Mouse (Mus musculus): ENCODE results near the gene Dnm3.

Gene Dnm3

DNA sequence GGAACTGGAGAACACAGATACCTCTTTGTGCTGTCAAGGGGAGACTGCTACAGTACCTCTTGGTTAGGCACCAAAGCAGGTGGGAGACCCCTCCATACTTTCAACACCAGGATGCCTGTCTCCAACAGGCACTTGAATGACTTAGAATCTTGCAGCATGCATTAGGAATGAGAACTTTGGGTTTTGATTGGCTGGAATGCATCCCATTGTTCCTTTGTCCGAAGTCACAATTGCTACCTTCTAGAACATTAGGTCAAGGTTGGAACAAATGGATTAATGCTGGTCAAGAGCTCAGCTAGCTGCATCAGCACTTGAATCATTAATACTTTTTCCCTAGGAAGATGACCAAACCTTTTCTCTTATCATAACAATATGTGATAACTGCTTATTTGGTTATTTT is 498.3 kb downstream of the Dnm3 start, which contains the start of gene 4930558K02Rik:
TSS of gene 4930558K02Rik (minus strand) at position 101 of the 400 bp plus-strand sequence.
- no peak for DNase-seq

DNA sequence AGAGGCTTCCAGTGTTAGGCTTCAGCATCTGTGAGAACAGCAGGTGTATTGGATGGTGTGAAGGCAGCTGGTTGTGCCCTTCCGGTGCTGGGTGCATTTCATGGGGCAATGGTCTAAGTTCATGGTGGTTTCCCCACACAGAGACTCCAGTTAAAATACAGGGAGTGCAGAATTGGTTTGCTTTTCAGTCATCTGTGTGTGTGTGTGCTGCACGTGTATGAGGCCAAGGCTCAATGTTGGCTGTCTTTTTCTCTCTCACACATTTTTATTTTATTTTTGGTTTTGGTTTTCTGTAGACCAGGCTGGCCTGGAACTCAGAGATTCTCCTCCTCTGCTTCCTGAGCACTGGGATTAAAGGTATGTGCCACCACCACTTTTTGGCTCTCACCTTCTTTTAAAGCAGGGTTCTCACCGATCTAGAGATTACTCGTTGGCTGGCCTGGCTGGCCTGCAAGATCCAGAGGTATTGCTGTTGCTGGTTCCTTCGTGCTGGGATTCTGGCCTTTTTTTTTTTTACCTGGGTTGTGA is 499.6 kb downstream of the Dnm3 start:
- DNase-seq: no peak

DNA sequence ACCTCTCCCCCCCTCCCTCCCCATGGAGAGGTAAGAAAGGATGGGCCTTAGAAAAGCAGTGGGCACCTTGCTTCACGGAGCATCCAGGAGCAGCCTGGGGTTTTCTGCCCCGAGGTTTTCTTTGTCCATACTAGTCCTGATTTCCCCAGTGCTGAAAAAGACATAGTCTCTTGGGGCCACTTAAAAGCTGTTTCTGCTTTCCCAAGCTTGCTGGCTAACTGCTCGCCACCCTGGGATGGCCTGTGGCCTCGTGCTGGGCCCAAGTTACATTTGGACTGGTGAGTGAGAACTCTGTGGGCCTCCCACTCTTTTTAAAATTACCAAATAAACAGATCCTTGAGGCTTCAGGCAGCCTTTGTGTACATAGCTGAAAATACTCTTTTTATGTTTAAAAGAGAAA is 500.5 kb downstream of the Dnm3 start:
- no peak for DNase-seq

DNA sequence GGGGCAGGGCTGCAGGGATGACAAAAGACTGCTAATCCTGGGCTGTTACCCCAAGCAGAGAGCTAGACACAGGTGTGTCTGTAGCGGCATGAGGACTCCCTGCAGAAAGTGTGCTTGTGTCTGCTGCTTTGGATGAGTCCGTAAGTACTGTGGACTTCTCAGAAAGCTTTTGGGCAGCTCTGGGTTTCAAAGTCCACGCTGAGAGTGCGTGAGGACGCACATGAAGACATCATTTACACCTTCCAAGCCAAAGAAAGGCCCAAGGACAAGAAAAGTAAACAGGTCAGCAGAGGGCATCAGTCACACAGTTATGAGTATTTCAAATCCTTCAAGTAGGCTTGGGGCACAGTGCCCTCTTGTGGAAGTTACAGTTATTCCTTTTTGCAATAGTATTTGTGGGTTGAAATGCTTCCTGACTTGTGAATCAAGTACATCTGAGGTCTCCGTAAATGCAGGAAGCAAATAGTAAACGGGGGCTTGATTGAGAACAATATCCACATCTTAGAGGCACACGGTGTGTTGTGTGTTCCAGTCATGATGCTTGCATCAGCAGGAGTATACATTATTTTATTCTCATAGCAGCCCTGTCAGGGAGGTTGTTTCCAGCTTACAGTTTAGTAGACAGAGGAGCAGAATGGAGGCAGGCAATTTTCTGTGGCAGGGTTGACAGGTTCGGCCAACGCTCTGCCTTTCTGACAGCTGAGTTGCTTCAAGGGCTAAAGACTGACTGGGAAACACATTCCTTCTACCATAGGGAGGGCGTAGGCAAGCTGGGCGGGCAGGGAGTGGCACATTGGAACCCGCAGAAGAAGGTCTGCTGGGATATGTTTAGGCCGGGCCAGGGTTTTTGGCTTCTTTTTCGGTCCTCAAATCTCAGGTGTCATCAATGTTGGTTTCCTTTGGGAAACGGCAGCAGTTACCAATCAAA is 501.3 kb downstream of the Dnm3 start:
- peak; percentile 66 for DNase-seq

DNA sequence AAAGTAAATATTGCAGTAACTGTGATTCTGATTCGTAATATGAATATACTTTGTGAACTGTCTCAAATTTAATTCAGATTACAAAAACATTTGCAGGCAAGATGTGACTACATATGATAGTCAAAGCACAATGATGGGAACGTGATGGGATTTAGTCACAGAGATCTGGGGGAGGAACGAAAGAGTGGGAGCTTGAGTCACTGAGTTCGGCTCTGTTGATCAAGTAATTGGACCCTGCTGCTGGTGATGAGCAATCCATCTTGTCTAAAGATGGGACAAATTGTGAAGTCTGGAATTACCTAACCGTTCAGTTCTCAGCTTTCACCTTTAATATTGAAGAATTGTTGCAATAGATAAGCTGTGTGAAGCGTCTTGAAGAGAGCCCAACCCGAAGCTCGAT is 505.6 kb downstream of the Dnm3 start:
- no peak for DNase-seq

DNA sequence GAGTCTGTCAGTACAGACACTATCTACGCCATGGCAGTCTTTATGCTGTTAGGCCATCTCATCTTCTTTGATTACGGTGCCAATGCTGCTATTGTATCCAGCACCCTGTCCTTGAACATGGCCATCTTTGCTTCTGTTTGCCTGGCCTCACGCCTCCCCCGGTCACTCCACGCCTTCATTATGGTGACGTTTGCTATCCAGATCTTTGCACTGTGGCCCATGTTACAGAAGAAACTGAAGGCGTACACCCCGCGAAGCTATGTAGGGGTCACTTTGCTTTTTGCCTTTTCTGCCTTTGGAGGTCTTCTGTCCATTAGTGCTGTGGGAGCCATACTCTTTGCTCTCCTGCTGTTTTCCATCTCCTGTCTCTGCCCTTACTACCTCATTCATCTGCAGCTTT is 507.0 kb downstream of the Dnm3 start:
- DNase-seq: no peak

DNA sequence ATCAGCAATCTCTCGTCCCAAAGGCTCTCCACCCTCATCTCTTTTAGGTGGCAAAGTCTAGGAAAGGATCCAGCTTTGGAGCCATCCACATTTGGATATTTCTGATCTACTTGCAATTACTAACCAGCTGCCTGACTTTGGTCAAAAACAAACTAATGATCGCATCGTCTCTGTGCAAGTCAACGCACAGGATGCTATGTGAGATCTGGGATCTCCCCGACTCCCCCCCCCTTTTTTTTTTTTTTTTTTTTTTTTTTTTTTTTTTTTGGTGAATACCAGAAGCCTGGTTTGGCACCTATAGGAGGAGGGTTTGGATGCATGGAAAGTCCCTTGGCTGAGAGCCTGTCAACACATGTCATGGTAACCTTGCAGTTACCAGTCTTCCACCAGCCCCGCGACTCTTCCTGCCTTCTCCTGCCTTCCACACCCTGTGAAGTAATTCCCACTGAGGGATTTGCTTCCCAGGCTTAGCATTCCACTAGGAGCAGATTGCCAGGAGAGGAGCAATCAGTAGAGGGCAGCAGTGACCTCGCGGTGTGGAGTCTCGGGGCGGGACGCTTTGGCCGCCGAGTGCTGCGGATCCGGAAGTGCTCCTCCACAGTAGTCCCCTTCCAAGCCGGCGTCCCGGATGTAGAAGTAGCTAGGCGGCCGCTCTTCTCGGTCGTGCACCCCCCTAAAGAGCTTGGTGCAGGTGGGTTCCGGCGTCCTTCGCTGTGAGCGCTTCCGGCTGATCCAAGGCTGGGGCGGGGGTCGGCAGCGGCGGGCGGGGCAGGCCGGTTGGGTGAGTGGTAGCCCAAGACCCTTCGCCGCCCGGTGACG is 509.0 kb downstream of the Dnm3 start, which contains the start of gene Pigc:
TSS of gene Pigc (plus strand) at position 598 of the 819 bp plus-strand sequence.
- peak; percentile 93 for DNase-seq

DNA sequence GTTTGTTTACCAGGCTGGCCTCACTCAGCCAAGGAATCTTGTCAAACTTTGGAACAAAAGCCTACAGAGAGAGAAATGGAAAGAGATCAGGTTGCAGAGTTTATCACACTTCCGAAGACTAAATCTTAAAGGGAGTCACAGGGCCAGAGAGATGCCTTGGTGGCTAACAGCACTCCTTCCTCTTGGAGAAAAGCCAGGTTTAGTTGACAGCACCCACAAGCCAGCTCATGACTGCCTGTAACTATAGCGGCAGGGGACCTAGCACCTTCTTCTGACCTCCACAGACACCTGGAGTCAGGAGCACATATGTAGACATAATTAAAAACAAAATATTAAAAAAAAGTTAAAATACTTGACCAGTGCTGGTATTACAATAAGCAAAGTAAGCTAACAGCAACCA is 509.9 kb downstream of the Dnm3 start:
- no peak for DNase-seq

DNA sequence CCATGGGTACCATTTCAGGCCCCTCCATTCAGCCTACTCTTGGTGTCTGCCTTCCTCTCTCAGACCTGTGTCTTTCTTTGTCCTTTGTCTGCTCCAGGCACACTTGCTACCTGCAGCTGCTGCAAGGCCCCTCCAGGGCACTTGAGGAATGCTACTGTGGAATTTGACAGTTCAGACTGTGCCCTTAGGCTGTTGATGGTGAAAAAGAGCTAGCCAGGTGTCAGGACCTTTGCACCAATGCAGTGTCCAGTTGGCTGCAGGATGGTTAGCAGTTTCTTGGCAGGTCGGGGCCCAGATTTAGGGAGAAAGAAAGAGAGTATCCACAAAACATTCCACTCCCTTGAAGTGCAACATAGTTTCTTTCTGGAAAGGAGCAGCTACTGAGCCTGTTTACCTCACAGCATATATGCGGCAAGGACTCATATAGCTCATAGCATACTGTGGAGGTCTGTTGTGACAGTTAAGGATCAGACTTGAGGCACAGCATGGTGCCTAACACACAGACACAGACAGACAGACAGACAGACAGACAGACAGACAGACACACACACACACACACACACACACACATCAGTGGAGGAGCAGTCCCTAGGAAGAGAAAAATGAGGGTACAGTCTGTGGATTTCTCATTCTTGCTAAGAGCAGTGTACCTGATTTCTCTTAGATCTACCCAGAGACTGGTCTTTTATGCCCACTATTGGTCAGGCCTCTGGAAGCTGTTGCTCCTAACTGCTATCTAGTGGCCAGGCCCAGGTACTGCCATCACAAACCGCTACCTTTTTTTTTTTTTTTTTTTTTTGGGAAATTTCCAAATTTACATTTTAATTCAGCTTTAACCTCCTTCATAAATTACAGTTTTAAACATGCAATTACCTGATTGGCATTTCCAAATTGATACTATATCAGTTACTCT is 515.1 kb downstream of the Dnm3 start:
- no peak for DNase-seq

DNA sequence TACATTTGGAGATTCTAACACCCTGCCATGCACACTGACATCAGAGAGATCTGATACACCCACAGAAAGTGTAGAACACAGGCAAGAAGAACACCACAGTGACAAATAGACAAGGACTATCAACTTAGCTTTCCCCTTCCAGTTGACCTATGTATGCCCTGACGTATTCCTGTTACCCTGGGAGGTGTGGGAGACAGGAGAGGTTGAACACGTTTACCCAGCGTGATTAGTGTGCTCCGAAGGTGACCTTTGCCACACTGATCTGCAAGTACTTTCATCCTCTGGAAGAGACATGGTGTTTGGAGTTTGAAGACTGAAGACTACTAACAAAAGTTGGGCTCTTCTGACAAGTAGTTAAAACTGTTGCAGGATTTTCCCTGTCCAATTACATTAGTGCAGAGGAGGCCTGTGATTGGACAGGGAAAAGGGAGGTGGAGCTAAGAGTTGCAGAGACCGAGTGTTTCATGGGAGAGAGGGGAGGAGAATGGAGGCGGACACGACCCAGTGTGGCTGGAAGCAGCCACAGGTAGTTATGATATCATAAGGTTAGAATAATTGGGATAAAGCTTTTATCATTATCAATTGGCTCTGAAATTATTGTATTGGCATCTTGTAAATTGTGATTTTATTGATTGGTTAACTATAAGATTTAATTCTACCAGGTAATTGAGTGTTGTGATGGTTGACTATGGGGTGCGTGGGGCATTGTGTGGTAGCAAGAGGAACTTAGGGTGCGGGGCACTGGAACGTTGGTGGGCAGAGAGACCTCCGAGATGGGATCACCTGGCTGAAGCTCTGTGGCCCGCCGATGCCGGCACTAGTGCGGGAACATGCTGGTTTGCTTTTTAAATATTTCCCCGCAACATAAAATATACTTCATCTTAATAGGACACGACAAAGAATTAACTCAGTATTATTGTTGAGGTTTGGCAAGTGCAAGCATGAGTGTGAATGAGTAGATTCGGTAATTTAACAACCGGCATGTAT is 519.6 kb downstream of the Dnm3 start:
- no peak for DNase-seq

DNA sequence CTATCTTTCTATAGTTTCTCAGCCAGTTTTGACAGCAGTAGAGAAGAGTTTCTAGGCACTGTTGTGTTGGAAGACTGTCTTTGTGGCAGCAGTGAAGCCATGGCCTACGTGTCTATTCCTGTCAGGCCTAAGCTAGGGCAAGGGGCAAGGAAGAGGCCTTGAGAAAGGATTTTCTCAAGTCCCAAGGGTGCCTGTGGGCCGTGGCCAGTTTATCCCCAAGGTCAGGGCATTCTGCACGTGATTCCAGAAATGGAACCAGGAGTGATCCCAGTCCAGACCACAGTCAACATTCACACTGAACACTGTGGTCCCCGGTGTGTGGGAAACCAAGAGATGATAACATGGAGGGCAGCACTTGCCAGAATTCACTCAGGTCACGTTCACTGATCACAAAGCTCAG is 522.0 kb downstream of the Dnm3 start:
- DNase-seq: no peak

DNA sequence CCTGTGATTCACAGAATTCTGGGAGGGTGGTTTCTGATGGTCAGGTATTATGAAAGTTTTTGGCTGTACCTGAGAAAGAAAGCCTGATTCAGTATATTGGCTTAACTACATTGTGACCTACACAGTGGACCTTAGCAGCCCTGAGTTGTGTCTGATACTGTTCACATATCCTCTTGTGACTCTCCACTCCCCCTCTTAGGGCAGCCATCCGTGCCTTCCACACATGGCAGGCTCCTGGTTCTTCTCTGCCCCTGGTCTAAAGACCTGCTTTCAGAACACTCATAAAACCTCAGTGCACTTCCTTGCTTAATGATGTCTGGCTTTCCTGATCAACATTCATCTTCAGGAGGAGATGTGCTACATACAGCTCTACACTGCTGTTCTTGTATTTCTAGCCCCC is 525.2 kb downstream of the Dnm3 start:
- DNase-seq: no peak

DNA sequence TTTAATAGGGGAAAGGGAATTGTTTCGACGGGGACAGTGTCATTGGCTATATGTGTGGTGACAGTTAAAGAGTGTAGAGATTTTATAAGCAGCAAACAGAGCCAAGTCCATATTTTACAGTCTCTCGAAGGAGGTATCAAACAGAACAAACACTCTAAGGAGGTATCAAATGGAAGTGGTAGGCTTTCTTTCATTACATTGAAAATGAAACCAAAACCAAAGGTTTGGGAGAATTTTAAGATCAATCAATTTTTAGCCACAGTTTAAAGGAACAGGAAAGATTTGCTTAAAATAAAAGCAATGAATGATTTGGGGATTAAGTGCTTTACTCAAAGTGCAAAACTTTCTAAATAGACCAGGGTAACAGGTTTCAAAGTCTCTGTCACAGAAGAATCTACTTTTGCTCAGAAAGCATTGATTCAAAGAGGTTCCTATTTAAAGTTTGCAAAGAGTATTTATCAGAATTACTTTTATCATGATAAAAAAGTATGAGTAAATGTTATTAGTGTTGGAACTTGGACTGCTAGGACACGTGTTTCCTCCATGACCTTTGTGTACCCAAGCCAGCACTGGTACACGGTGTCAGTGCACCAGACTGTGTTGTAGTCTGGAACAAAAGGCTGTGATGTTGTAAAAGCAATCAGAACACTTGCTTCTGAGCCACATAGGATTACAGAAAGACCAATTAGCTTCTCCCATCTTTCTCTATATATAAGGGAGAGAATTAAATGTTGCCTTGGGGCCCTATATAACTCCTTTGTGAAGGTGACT is 526.6 kb downstream of the Dnm3 start:
- DNase-seq: no peak

DNA sequence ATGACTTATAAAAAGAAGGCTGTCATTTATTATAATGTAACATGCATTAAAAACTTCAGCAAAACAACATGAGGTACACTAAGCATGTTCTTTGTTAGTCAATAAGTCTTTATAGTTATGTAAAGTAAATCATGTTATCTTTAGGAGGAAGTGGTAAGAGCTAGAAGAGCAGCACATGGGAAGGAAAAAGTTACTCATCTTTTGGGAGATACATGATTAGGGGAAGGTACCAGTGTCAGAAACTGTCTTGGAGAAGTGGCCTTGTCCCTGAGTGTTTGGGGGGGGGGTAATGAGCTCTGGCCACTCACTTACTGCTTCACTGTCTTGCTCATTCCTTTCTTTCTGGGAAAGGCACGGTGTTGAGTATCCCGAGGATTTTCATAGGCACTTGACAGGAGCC is 535.8 kb downstream of the Dnm3 start:
- no peak for DNase-seq

Measured in right cerebral cortex, postnatal 25 days (tissue).